Mouse (Mus musculus): ENCODE measurements at regions not wholly inside any gene's neighbourhood (a gene's known extent, or its start where the extent isn't known, plus 50 kb on each side); places are given as distances from the start of the nearest gene placed in this dataset.

GRCm38 (mm10) chr3:137015199-137015598, 325.7 kb upstream of the Emcn start:
- no peak for TF ChIP-seq EP300 (optimal IDR thresholded peaks at IDR 0.05)
- TF ChIP-seq CTCF (IDR thresholded peaks at IDR 0.05; ENCODE audit: low read depth): no peak

Measured in stomach, postnatal 0 days (tissue).